Mouse (Mus musculus) T-helper 2 cell (primary cell): Measurements from ENCODE around the gene March9.

Source experiments
- in situ Hi-C: fragments of 300-600 bp; cut with MboI, MseI; formaldehyde crosslinking; loops from one replicate; pipeline ENCODE4 v1.15.1; 2025; ENCODE audit warnings: high pct_unique_total_duplicates

March9 gene

DNA sequence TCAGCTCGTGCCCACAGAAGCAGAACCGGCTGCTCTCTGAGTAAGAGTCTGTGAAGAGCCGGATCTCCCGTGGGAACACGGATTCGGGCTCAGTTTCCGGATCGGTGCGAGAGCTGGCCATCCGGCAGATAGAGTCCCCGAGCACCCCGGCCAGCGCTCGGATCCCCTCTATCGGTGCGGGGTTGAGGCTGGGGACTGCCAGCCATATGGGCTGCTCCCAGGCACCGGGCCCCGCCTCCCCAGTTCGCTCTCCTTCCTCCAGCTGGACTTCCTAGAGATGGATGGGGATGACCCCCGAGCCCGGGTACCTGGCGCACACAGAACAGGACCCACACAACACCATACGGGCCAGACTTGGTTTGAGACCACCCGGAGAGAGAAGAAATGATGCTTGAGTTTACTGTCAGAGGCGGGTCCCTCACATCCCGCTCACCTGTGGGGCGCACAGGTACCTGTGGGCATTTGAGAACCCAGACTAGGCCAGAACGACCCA is 18.7 kb downstream of the March9 start, which contains the start of the genes Mettl1 and Eef1akmt3:
Gene Mettl1 (plus strand): TSS at position 141 of the 493 bp plus-strand sequence.
Gene Eef1akmt3 (minus strand): TSS at position 240 of the 493 bp plus-strand sequence.
- in situ Hi-C loops = loop anchor here (10.0 to 25.0 kb wide), 2 partner anchors 633 to 1871 kb away; partner anchors contain the start of genes Bloc1s1, Cd63 and Rdh5

DNA sequence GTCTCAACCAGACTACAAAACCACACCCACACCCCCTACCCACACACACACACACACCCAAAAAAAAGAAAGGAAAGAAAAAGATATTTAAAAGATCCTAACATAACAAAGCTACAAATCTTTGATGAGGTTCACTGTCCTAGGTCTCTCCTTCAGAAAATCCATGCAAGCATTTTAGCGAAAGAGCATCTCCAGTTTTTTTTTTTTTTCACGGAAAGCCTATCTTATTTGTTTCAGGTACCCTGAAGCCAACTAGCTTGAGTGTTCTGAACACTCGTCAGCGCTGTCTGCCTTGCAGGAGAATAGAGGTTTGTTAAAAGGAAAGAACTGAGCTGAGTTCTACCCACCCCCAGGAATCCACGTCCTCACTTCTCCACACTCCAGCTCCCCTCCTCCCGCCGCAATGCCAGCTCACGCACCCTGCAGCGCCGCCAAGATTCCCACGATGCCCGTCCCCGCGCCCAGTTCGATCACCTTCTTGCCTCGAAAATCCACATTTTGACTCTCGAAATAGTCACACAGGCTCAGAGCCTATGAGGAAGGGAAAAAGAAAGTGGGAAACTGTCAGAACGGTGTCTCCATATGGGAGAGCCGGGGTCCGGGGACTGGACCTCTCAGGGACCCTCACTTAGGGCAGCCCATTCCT is 19.3 kb downstream of the March9 start:
- in situ Hi-C loops = loop anchor here (10.0 to 25.0 kb wide), 2 partner anchors 634 to 1872 kb away; partner anchors contain the start of genes Bloc1s1, Cd63 and Rdh5

DNA sequence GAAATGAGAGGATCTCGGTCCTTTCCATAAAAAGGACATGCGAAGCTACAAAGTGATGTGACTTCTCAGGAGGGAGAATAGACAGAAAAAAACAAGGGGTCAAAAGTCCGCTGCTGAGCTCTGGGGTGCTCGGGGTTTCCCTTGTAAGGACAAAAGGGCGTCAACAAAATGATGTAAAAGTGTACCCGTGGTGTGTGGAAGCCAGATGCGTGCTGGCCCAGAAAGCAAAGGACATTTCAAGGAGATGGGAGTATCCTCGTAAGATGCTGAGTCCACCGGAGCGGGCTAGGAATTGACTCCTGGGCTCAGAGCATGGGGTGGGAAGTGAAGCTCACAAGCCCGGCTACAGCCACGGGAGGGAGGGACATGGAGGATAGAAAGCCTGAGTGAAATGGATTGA is 22.3 kb downstream of the March9 start:
- in situ Hi-C loops = loop anchor here (25.0 kb wide), 1 partner anchor 1875 kb away; the partner anchor contains the start of genes Bloc1s1, Cd63 and Rdh5

DNA sequence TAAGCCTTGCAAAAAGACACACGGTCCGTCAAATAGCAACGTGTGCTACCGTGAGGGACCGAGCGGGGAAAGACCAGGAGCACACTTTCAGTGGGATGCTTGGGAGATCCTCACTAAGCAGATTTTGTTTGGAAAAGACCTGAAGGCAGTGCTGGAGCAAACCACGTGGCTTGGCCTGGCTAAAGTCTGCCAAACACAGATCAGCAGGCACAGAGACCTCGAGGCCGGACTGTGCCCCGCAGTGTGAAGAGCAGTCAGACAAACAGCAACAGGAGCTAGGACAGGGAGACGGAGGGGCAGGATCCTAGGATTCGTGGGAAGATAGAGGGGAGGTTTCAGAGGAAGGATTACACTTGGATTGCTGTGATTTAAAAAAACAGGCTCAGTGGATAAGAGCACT is 23.7 kb downstream of the March9 start:
- in situ Hi-C loops = loop anchor here (25.0 kb wide), 1 partner anchor 1876 kb away; the partner anchor contains the start of genes Bloc1s1, Cd63 and Rdh5

DNA sequence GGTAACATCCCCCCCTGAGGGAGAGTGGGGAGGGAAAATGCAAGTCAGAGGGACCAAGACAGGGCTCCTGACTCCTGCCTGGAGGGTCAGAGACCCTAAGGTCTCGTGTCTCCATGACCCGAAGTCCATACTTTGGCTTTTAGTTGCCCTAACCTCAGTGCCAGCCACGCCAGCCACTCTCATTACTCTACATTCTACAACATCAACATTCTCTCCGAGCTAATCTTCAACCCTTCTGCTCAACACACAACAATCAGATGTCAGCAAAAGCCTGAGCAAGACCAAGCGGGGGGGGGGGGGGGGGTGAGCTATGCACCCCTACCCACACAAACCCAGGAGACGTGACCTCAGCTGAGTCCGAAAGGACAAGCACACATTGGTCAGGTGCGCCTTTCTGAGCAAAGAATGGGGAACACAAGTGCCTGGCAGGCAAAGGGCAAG is 26.7 kb downstream of the March9 start:
- in situ Hi-C loops = loop anchor here (25.0 kb wide), 1 partner anchor 1879 kb away; the partner anchor contains the start of genes Bloc1s1, Cd63 and Rdh5

DNA sequence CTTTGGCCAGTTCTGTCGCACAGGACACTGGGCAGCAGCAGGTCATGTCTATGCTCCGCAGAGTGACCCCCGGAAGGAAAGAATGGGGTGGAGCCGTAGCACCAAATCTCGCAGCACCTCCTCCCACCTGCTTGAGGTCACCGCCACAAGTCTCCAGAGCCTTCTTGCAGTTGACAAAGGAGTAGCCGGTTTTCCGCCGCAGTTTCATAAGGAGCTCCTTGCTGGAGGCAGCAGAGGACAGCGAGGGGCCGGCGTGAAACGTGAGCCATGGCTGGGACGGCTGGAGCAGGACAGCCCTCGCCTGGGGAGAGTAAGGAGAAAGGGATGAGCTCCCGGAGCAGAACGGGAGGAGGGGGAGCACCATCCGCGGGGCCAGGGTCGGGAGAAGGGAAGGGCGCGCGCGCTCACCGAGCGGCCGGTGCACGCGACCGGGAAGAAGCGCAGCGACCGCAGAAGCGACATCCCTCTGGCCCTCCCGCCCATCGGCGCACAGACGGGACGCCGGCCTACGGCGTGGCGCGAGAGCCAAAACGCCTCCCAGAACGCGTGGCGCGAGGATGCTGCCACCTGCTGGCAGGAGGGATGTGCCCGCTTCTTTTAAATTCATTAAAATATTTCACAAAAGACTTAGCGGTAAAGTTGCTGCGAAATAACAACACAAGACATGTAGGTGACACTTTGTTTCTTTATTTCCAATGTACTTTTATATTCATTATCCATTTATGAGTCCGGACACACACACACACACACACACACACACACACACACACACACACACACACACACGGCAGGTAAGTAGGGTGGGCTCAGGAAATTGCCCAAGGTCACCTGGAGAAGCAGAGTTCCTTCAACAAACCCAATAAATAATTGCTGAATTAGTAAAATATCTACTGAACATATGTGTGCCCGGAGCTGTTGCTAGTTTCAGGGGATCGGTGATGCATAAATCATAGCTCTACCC is 29.4 kb downstream of the March9 start, which contains the start of gene Tsfm:
Gene Tsfm (minus strand): TSS at position 505 of the 961 bp plus-strand sequence.
- in situ Hi-C loops = loop anchor here (25.0 kb wide), 1 partner anchor 1882 kb away; the partner anchor contains the start of genes Bloc1s1, Cd63 and Rdh5

DNA sequence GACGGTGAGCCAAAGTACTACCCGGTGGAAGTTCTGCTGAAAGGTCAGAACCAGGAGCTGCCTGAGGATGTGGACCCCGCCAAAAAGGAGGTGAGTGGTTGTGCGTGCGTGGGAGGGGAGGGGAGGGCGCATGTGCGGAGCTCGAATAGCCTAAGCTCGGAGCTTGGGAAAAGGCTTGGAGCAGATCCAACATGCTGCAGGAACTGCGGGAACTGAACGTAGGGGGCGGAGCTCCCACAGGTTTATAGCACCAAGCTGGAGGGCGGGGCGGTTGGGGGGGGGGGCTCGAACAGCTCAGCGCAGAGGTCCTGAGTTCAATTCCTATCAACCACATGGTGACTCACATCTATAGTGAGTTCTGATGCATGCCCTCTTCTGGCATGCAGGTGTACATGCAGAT is 41.6 kb downstream of the March9 start:
- in situ Hi-C loops = loop anchor here (5.0 kb wide), 1 partner anchor 51 kb away; no protein-coding TSS in a partner anchor

DNA sequence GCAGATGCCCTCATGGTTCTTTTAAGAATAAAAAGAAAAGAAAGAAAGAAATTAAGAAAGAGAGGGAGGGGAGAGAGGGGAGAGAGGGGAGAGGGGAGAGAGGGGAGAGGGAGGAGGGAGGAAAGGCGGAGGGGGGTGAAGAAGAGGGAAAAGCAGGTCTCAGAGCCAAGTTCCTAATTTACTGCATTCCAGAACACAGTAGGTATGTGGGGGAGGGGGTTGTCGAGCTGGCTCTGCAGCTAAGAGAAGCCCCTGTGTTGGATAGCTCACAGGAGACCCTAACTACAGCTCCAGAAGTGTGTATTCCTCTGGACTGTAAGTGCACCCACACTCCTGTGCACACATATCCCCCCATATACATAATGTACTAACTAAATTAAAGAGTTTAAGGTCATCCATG is 42.9 kb downstream of the March9 start:
- in situ Hi-C loops = loop anchor here (5.0 kb wide), 1 partner anchor 50 kb away; no protein-coding TSS in a partner anchor

DNA sequence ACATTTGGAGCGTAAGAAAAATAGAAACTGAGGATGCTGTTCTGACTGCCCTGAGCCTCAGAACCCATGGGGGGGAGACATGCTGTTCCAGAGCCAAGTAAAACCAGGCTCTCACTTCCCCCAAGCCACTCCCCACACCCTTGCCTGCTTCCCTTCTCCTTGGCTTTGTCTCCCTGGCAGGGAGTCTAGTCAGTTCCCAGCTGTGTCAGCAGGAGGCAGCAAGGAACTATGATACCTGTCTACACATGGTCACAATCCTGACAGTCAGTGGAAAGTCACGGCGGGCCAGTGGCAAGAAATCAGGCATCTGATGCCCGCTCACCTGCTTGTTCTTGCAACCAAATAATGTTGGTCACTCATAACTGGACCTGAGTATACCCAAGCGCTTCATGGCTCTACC is 43.5 kb downstream of the March9 start:
- in situ Hi-C loops = loop anchor here (5.0 kb wide), 1 partner anchor 49 kb away; no protein-coding TSS in a partner anchor
